Mouse (Mus musculus): ENCODE measurements at regions not wholly inside any gene's neighbourhood (a gene's known extent, or its start where the extent isn't known, plus 50 kb on each side); places are given as distances from the start of the nearest gene placed in this dataset.
A peak's percentile ranks its signal among the peaks of the same experiment; 100 is the strongest.

DNA sequence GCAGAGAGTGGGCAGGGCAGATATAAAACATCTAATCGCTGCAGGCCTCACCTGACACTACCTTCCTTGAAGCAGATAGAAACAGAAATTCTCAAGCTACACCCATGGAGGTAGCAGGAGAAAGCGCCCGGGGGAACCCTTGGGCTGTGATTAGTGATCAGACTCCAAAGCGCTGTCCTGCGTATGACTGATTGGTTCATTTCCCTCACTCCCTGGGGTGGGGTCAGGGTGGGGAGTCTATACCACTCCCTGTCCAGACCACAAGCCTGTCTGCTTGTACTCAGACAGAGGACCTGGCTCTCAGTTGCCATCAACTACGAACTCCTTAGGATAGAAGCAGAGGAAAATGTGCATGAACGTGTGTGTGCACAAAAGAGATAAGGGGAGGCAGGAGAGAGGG, 77.7 kb downstream of the Gm826 start:
- no peak for DNase-seq (ENCODE audit: low read depth, low spot score)

DNA sequence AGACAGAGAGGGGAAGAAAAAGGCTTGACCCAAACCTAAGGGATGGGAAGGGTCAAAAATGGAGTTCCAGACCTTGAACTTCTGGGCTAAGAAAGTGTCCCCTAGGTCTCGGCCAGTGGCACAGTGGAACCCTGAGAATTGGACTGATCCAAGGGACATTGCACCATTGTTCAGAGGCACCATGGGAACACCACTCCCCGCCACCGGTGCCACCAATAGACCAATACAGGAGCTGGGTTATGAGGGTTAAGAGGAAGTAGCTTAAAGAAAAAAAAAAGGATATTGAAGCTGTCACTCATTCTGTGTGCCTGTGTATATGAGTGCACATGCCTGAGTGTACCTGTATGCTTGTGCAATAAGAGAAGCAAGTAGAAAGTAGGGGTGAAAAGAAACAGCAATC, 83.7 kb downstream of the Gm826 start:
- no peak for DNase-seq (ENCODE audit: low read depth, low spot score)

DNA sequence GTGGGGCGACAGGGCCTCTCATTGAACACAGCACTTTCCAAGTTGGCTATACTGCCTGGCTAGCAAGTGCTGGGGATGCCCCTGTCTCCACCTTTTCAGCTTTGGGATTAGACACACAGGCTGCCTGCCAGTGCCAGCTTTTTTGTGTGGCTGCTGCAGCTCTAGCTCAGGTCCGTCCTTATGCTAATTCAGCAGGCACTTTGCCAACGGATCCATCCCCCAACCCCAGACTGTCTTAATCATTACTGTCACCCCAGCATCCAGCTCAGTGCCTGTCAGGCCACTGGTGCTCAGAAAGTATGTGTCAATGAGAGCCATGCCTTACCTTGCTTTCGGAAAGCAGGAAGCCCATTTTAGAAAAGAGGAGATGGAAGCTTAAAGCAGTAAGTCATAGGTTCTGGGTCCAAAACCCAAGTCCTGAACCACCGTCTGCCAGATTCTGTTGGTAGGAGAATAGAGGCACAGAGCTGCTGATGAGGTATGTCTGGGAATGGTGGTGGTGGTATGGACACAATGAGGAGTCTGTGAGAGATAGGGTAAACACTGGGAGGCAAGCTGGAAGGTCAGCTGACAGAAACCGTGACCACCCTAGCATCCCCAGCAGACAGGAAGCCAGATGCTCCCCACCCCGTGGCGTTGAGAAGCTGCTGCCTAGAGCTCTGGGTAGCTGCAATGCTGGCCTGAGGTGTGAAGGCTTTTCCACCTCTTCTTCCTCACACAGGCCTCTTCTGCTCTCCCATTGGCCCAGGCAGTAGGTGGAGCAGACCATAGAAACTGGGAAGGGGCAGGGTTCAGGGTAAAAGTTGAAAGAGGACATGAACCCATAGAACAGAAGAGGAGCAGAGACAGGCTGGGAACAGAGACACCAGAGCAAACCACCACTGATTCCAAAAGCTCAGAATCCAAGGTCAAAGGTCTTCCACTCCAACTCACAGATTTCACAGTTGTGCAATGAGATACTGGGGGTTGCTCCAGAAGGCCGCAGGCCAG, 84.6 kb downstream of the Gm826 start:
- DNase-seq (ENCODE audit: low read depth, low spot score) = no peak

DNA sequence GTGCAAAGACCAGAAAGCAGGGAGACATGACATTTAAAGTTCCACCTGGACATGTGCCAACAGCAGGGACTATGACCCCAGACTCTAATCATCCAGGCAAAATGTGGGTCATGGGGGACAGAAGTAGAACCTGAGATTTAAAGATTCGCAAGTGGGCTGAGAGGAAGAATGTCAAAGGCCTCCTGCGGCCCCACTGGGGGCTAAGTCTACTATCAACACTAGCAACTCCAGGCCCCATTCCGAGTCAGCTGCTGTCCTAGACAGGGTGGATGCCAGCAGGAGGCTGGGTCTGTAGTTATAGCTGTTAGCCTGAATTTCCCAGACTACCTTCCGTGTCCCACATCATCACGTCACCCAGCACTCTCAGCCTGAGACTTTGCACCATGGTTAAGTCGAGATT, 86.7 kb downstream of the Gm826 start:
- DNase-seq (ENCODE audit: low read depth, low spot score) = no peak

DNA sequence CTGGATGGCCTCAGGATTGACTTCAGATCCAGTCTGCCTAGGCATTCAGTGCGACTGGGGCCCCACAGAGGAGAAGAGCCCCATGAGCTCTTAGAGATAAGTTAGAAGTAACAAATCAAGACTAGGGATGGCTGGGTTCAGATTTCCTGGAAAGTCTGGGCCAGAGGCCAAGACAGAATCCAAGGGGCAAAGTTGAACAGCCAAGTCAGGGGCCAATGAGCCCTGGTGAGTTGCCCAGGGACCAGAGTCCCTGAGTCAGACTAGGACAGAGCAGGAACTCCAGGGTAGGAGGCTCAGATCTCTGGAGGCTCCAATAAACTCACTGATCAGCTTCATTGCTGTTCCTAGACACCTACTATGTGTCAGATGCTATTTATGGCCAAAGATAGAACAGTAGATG, 87.6 kb downstream of the Gm826 start:
- DNase-seq (ENCODE audit: low read depth, low spot score) = no peak

DNA sequence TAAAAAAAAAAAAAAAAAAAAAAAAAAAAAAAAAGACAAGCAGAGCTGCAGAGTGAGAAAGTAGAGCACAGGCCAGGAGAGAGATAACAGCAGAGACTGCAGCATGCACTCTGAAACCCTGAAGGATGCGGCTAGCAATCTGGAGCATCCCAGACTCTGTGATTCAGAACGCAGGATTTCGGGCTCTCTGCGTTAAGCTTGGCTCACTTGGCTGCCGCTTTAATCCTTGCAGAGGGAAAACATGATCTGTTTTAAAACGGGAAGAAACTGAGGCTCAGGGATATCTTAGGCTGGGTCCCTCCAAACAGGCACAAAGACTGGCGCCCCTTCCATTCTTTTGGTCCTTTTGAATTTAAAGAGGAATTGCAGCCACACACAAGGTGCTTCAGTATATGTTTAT, 89.1 kb downstream of the Gm826 start:
- peak; percentile 18 for DNase-seq (ENCODE audit: low read depth, low spot score)

DNA sequence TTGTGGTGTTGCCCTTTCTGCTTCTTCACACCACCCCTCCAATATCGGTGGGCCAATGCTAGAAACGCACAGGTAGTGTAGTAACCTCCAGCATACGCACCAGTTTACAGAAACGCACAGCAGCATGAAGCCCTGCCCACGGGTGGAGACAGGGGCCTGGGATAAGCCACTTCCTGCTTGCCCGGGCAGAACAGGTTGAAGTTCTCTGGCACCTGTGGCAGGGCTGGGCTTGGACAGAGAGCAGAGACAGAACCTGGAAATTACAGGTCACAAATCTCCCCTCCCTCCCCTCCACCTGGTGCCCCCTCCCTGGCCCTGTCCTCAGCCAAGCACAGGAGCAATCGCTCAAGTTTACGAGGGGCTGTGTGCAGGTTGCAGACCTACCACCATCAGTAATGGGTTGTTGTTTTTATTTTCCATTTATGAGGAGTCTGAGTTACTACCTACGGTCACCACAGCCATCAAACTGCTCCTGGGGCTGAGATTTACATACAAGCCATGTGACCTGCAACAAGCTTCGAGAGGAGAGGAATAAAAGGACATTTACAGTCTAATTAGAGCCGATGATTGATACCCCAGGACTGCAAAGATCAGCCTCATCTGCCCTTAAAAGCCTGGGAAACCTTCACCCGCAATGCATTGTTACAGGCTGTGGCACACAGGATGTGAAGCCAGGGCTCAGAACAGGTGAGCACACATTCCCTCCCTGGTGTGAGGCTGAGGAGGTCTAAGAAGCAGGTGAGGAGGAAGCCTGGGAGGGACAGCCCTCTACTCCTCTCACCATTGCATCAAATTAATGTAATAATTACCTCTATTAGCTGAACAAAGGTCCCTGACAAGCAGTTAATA, 93.2 kb downstream of the Gm826 start:
- no peak for DNase-seq (ENCODE audit: low read depth, low spot score)

DNA sequence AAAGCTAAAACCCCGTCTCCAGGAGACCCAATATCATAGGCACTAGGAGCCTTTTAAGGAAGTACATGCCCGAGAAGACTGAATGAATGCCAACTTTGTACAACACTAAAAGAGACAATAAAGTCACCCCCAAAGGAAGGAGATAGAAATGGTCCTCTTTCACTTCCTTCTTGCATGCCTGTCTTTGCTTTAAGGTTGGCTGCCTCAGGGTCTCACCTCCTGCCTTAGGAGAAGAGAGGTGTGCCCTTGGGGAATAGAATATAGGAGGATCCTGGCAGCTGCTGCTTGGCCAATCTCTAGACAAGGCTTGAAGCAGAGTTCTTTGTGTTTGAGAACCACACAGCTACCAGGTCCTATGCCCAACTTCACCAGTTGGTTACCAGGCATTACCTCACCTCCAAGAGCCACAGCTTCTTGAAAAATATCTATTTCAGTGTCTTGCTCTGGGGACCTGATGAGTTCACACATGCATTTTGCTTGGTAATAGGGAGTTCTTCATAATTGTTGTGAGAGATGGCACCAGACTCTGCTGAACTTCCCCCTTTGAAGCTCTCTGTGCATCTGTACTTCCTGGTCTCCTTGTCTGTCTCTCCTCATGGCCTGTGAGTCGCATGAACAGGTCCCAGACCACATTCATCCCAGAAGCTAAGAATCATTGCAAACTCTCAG, 96.4 kb downstream of the Gm826 start:
- DNase-seq (ENCODE audit: low read depth, low spot score) = peak; percentile 17

DNA sequence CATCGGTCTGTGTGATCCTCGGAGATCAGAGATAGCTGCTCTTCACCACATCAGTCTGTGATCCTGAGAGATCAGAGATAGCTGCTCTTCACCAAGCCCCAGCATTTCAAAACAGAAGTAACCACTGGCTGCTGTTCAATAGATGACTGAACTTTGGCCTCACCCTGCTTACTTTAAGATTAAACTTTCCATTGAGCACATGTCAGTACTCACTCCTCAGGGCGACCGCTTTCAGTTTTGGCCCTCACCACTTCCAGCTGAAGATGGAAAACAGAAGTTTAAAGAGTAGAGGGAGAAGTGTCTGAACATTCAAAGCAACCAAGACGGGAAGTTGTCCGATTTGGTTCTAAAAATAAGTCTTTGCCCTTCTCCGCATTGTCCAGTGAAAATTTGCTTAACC, 97.2 kb downstream of the Gm826 start:
- peak; percentile 55 for DNase-seq (ENCODE audit: low read depth, low spot score)

DNA sequence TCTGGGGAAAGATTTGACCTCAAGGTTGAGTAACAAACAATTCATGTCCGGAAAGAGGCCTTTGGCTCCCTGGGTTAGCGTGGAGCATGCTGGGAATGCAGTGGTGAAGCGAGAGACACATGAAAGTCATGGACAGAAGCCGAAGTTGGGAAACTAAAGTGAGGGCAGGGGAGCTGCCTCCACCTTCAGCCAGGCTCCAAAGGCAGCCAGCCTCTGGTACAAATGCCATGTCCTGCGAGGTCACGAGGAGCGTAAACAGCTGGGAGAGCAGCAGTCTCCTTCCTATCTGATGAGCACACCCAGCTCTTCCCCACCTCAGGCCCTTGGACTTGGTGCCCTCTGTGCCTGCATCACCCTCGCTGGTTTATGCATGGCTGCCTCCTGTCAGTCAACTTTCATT, 103.2 kb downstream of the Gm826 start:
- no peak for DNase-seq (ENCODE audit: low read depth, low spot score)

DNA sequence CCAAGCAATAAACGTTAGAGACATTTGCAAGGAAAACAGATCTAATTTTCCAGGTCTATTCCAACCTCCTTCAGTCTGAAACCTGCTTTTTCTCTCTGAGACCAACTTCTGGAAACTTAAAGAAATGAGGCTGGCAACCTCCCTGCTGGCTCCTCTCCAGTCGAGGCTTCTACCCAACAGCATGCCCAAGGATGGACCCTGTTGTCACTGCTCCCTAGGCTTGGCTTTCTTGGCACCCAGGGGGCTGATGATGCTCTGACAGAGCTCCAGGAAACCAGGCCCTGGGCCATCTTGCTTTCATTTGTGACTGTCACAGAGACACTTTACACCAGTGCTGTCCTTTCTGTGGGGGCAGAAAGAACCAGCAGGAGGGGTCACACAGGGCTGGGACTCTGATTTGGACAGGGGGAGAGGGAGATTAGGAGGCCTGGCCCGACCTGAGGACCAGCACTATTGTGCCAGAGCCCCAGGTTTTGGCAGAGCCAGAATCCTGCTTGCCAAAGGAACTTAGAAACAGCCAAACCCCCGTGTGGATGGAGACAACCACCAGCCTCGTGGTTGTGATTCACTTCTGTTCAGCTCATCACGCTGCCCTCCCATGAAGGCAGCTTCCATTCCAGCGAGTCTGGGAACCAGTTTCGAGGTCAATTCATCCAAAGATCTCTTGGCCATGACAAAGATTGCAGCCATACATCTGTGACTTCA, 105.5 kb downstream of the Gm826 start:
- no peak for DNase-seq (ENCODE audit: low read depth, low spot score)

DNA sequence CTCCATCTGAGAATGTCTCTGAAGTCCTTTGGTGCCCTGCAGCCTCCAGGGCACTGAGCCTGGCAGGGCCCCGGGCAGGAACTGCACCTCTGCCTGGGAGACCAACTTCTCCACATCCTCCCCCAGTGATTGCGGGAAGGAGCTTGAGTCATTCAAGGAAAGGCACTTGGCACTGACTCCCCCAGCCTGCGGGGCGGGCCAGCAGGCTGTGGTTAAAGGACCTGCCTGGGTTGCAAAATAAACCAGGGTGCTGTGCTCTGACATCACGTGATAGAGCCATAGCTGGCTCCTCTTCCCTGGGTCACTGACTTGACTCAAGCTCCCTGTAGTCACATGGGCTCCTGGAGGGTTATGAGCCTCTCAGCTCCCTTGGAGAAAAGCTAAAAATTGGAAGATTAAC, 108.5 kb downstream of the Gm826 start:
- peak; percentile 56 for DNase-seq (ENCODE audit: low read depth, low spot score)

DNA sequence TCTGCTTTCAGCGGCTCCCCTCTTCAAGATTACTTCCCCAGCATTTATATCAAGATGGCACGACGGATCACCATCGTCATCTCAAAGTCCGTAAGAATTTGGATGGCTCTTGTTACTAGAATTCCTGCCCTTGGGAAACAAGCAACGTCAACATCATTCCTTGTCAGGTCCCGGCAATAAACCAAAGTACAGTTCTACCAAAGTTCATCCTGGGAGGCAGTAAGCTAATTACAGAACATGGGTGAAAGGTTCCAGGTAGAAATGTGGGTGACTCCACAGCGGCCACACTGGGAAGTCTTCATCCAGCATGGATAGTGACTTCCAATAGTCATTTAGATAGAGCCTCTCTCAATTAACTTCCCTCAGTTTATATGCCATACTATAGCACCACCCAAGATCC, 110.6 kb downstream of the Gm826 start:
- DNase-seq (ENCODE audit: low read depth, low spot score) = no peak

DNA sequence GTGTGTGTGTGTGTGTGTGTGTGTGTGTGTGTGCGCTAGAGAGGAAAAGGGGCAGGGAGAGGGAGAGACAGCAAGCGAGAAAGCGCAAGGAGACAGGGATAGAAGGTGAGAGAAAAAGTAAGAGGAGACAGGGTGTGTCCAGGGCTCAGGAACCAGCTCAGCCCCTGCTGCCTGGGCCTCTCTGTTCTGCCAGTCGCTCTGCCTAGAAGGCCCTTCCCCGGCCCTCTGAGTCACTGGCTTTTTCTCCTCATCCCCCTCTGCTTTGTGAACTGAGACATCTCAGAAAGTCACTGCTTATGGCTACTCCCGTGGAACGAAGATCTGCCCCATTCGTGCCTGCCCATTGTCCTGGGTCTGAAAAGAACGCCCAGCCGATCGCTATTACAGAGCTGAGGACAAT, 112.2 kb downstream of the Gm826 start:
- DNase-seq (ENCODE audit: low read depth, low spot score) = no peak

DNA sequence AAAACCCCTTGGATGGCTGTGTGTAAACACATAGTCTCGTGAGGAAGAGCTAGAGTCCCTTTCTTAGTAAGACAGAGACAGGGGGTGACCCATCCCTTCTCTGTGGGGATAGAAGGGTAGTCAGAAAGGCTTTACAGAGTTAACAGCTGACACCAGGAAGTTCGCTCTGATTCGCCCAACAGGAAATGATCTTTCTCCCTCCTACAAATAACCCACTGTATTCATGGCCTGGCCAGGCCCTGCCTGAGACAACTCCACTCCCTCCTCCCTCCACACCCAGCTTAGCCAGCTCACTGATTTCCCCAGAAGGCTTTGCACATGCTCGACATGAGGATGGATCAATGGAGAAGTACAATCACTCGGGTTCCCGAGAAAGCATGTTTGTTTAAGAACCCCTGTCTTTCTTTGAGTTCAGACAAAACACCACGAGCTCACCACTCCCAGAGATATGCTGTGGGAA, 113.4 kb downstream of the Gm826 start:
- DNase-seq (ENCODE audit: low read depth, low spot score) = no peak

DNA sequence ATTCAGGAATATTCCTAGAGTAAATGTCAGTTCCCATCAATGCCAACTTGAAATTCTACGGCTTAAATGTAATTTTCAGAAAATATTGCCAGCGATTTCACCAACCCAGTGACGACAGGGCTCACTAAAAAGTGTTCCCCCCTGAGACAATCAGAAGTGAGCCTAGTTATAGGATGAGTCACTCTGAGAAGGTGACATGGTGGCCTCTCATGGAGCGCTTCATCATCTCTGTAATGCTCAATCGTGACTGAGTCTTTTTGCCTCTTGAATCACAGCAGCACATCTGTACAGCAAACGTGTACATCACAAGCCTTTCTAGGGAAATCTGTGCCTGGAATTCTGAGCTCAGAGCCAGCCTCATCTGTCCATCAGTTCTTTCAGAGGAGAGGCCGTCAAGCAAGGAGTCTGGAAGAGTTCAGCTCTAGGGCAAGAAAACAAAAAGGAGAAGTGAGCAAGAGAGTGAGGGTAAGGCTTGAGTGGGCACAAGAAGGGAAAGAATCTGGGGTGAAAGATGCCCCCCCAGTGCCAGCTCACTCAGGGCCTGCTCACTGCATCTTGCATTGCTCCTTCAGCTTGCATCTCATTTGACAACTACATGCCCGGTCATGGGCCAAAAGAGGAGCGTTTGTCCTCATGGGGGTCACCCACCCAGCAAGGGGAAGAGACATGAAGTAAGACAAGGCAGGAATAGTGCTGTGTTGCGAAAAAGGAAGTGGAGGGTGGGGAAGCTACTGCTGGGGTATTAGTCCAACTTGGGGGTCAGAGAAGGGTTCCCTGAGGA, 119.7 kb downstream of the Gm826 start:
- DNase-seq (ENCODE audit: low read depth, low spot score) = no peak

DNA sequence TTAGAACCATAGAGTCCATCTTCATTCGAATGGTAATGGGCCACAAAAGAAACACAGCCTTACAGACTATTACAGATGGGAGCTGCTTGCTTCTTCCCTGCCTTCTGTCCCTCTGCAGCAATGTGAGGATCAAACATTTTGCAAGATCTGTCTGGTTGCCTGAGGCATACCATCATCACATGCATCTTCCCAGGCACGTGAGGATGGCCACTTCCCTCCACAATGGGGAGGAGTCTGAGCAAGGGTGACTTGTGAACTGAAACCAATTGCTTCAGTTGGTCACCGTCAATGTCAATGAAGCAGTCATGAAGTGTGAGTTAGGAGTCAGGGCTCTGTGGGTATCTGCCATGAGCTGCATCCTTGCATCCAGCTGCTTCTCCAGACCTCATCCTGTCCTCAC, 123.5 kb downstream of the Gm826 start:
- DNase-seq (ENCODE audit: low read depth, low spot score) = no peak

DNA sequence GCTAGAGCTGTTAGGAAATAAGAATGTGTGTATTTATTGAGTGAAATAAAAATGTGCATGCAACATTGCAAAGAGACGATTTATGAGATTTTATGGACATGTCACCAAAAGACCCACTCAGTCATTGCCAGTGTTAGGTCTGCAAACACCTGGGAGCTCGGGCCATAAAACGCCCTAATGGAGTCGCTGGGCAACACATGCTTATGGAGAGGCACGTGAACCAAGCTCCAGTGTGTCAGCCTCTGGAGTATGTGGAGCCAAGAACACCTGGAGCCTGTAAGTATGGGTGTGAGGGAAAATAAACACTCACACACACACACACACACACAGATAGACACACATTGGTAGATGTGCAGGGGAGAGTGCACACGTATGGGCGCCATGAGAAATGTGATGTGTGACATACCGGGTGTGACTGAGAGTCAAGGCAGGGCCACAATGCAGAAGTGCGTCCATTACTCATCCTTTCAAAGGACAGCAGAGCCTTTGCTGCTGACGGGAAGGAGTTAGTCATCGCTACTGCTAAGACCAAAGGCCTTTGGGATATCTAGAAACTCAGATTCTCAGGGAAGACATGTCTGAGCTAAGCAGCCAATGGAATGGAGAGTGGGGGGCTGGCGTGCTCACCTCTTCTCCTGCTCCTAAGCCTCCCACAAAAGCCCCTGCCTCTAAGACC, 124.2 kb downstream of the Gm826 start:
- DNase-seq (ENCODE audit: low read depth, low spot score) = no peak

DNA sequence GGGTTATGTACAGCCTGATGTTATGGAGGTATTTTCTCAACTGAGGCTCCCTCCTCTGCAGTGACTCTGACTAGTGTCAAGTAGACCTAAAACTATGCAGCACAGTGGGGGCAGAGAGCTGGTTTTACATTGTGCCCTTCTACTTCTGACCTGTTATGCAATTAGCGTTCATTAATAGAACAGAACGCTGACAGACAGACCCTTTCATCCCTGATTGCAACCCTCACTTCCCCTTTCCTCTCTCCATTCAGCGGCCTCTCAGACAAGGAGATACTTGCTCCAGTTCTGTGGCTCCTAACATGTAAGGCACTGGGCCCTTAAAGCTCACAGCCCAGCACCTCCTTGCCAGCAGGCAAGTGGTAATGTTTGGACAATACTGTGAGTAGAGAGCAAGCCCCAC, 125.7 kb downstream of the Gm826 start:
- no peak for DNase-seq (ENCODE audit: low read depth, low spot score)

DNA sequence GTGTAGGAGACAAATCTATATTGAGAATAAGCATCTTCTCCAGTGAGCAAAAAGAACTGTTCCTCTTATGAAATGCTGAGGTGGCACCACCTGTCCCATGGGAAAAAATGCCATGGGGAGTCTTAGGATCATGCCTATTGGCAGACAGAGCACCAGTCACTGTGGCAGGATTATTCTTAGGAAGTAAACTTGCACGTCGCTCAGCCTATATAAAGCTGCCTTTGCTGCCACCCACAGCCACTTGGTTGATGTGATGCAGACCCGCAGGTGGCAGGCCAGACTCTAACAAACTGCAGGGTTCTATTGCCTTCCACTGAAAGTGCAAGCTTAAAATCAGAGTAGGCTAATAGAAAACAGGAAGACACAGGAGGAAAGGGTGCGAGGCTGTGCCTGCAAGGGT, 126.7 kb downstream of the Gm826 start:
- peak; percentile 69 for DNase-seq (ENCODE audit: low read depth, low spot score)

Measured in brain, adult 2 months (tissue).